Mouse (Mus musculus) megakaryocyte, adult 5-6 weeks (primary cell): ENCODE data around the gene Rsg1. TPM values are rescaled to one million over a fixed set of nuclear protein-coding genes. Genes with fewer than 3 reads are reported as not detected.

Experiments
- ATAC-seq: 2 replicates; pipeline ENCODE4 v1.8.0; 2016; ENCODE audit warnings: mild to moderate bottlenecking, inconsistent platforms; ENCODE audit not compliant: poor library complexity, severe bottlenecking
- total RNA-seq, 2 experiments: library from RNA; stranded (forward) in 1 of 2; stranded (reverse) in 1 of 2; fragments of 153-499, 151-499 nt in 1 of 2; fragments of 221-1000, 200-1000 nt in 1 of 2; gene quantifications; 2 replicates each; pipeline versions ENCODE4 v1.2.3 to v1.2.4; 2015 to 2017

The Rsg1 gene
- total RNA-seq, 2 experiments from 2014 or later, result 0.95 TPM; not detected in 1

- ATAC-seq, result no peak
Measured at GRCm38 (mm10) chr4:141246089-141246997, 32.6 kb downstream of the Rsg1 start.

DNA sequence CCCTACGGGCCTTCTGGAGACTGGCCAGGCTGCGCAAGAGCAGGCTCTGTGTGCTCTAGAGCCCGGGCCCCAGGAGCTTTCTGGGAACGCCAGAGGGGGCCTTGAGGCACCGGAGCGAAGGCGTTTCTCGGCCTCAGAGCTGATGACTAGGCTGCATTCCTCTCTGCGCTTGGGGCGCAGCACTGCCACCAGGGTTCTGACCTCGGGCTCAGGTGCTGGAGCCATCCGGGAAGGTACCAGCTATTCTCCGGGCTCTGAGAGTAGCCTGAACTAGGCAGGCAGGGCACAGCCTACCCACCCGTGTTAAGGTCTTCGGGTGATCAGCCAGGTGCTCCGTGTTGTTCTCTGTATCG is 33.2 kb downstream of the Rsg1 start:
- no peak for ATAC-seq

DNA sequence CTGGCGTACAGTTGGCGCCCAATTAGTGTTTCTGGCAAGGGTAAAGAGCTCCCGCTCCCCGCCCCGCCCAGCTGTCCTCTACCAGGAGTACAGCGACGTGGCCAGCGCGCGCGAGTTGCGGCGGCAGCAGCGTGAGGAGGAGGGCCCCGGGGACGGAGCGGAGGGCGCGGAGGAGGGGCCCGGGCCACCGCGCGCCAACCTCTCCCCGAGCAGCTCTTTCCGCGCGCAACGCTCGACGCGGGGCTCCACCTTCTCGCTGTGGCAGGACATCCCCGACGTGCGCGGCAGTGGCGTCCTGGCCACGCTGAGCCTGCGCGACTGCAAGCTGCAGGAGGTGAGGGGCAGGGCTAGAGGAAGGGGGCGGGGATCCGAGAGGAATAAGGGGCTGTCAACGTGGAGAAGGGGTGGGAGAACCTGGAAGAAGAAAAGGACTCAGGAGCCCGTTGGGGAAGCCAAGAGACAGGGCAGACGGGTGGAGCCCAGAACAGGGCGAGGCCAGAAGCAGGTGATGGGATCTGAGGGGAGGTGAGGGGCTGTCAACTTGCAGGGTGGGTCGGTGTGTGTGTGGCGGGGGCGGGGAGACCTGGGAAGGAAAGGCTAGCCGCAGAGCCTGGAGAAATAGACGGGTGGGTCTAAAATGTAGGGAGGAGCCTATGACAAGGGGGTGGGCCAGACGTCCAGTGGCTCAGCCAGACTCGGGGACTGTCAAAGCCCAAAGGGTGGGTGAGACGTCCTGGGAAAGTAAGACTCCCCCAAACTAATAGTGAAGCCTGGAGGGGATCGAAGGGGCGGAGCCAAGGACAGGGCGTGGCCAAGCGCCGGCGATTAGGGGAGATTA is 34.2 kb downstream of the Rsg1 start:
- no peak; the same call in 1 of the 2 replicates for ATAC-seq

DNA sequence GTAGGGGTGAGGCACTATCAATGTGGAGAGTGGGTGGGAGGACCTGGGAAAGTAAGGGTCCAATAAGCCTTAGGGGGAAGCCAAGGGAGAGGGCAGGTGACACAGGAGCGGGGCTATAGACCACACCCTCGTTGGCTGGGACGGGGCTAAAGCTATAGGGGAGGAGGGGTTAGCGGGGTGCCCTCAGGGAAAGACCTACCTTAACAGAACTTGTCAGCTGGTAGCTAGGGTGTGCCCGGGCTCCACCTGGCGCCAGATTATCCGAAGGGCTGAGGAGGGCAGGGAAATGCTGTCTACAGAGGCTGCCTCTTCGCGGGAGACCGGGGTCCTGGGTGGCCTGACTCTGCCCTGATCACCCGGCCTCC is 34.8 kb downstream of the Rsg1 start:
- no peak for ATAC-seq

DNA sequence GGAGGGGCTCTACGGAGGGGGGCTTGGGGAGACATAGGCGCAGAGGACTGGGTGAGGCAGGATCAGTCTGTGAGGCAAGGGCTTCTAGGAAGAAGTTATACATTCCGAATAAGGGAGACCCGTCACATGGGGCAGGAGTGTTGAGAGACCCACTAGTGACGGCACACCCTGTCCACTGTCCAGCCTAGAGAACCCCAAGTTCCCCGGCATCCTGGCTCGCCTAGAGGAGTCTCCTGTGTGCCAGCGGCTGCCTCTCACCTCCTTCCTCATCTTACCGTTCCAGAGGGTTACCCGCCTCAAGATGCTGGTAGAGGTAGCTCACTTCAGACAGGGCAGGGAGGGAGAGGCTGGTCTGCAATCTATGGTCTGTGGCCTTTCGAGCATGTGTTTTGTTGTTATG is 35.6 kb downstream of the Rsg1 start:
- no peak for ATAC-seq

GRCm38 (mm10) chr4:141251071-141251470 is 37.3 kb downstream of the Rsg1 start:
- no peak for ATAC-seq

GRCm38 (mm10) chr4:141252641-141253040 is 38.9 kb downstream of the Rsg1 start:
- no peak for ATAC-seq

GRCm38 (mm10) chr4:141254234-141254633 is 40.5 kb downstream of the Rsg1 start:
- ATAC-seq, result no peak

DNA sequence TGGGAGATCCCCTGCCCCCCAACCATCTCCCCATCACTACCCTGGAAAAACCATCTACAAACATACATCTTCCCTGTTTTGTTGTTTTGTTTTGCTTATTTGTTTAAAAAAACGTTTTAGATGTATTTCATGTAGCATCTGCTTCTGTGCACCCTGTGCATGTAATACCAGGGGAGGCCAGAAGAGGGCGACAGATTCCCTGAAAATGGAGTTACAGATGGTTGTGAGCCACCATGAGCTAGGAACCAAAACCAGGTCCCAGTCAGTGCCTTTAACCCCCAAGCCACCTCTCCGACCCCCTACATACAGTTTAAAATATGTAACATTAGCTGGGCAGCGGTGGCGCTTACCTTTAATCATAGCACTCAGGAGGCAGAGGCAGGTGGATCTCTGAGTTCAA is 43.7 kb downstream of the Rsg1 start:
- ATAC-seq, result peak; percentile 54; the same call in 1 of the 2 replicates

- ATAC-seq, result no peak
Measured at GRCm38 (mm10) chr4:141259413-141259812, 45.7 kb downstream of the Rsg1 start.

DNA sequence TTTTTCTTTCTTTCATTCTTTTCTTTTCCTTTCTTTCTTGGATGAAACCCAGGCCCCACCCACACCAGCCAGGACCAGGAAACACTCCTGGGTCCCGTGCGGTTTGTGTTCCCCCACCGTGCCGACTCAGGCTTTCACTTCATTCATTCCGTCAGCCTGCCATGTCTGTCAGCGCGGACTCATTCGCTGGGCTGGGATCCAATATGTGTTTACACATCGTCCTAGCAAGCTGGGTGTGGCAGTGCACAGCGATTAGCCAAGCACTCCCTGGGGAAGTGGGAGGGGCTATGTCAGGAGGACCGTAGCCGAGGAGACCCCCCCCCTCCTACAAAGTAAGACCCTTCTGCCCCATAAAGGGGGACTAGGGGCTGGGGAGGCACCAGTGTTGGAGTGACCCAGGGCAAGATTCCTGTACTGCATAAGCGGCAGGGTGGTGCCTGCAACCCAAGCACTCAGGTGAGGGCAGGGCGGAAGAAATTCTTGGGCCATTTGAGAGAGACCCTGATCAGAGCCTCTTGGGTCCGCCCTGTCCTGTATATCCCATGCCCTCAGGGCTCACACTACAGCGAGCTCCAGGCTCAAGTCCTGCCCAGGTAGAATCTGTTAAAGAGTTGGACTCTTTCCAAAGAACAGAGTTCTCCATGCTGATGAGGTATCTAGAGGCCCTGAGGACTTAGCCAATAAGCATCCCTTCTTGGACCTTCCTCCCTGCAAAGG is 46.4 kb downstream of the Rsg1 start:
- ATAC-seq, result no peak

GRCm38 (mm10) chr4:141262906-141263637 is 49.3 kb downstream of the Rsg1 start:
- no peak for ATAC-seq

DNA sequence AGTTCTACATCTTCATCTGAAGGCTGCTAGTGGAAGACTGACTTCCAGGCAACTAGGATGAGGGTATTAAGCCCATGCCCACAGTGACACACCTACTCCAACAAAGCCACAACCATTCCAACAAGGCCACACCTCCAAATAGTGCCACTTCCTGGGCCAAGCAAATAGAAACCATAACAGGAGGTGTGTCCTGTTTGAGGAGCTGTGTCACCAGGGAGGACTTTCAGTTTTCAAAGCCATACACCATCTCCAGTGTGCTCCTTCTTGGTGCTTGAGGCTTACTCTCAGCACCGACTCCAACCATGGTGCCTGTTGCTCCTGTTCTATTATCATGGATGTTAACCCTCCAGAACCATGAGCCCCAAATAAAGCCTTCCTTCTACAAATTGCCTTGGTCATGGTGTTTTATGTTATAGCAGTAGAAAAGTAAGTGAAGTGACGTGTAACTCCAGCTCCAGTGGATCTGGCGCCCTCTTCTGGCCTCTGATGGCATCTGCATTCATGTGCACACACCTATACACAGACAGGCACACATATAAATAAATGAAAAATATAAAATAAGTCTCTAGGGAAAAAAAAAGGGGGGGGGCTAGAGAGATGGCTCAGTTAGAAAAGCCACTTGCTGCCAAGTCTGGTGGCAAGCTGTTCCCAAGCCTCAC is 52.4 kb downstream of the Rsg1 start:
- no peak for ATAC-seq

GRCm38 (mm10) chr4:141267250-141267649 is 53.5 kb downstream of the Rsg1 start:
- no peak for ATAC-seq

DNA sequence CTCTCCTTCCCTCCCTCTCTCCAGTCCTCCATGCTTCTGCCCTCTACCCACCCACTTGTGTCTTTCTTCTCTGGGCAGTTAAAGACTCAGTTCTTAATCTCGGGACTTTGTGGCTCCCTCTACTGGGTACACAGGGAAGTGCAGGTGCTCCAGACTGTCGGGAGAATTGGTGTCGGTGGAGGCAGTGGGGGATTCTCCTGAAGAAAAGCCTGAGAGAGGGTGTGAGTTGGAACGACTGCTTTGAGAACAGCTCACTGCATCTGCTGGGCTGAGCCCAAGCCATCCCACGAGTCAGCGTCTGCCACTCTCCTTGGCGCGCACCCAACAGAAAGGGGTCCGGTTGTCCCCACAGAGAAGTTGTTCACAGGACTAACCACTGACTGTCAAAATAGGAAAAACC is 54.1 kb downstream of the Rsg1 start:
- 0 out of 2 replicates have a peak, but pooled peaks have one; percentile 29 for ATAC-seq

- no peak for ATAC-seq
Measured at GRCm38 (mm10) chr4:141268350-141268749, 54.6 kb downstream of the Rsg1 start.

- peak; percentile 9; the same call in 1 of the 2 replicates for ATAC-seq
Measured at GRCm38 (mm10) chr4:141269080-141269479, 55.3 kb downstream of the Rsg1 start.

DNA sequence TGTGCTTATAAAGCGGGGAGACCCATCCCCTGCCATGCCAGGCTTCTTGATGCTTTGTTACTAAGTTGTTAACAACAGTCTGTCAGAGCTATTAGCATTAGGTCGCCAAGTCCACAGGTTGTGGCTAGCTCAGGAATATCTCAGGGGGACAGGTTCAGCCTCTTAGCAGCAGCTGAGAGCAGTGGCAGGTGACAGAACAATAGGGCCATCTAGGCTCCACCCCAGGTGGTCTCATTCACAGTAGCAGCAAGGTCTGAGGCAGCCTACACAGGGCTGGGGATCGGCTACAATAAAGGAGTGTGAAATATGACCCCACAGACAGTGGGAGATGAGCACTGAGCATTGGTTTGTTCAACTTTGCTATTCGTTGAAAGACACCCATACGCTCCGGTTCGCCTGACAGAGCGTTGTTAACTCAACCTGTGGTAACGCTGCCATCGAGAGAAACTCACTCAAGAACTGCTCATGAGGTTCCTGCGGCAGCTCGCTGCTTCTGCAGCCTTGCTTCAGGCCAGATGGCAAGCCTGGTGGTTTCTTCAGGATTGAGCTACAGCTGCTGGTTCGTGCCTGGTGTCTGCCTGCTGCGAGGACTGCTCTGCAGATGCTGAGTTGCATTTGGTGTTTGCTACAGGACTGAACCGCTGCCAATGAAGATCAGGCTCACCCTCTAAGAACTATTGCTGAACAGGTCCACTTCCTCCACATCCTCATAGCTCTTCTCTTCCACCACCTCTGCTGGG is 56.6 kb downstream of the Rsg1 start:
- ATAC-seq, result no peak

- no peak for ATAC-seq
Measured at GRCm38 (mm10) chr4:141271228-141271627, 57.5 kb downstream of the Rsg1 start.
